Mouse (Mus musculus) CH12.LX (cell line): ENCODE data around the gene Minpp1. TPM values are rescaled to one million over a fixed set of nuclear protein-coding genes. Genes with fewer than 3 reads are reported as not detected.

Experiments used
- DNase-seq: peaks from one replicate; pipeline ENCODE4 v3.0.0-alpha.2; 2013; ENCODE audit errors: extremely low read depth
- H3K27ac ChIP-seq: 2 replicates; pipeline ENCODE4 v1.5.1; 2012; ENCODE audit warnings: low read depth, mild to moderate bottlenecking, control low read depth, moderate library complexity; ENCODE audit not compliant: insufficient read depth
- H3K27me3 ChIP-seq: replicated peaks from 2 replicates; pipeline ENCODE3; 2012; ENCODE audit warnings: inconsistent platforms
- H3K36me3 ChIP-seq, 2 experiments: replicated peaks in 1 of 2; 2 replicates each; pipeline versions ENCODE3 to v1.6.1; 2012; ENCODE audit warnings: inconsistent platforms in 1 of 2, low read length in 1 of 2, mild to moderate bottlenecking in 1 of 2, mixed read lengths in 1 of 2, moderate library complexity in 1 of 2; ENCODE audit not compliant: control insufficient read depth in 1 of 2, insufficient read depth in 1 of 2
- H3K4me1 ChIP-seq, 2 experiments: 2 replicates each; pipeline ENCODE4 v1.6.1; 2012; ENCODE audit warnings: inconsistent platforms in 1 of 2, moderate library complexity in 1 of 2; ENCODE audit not compliant: insufficient read depth in 2 of 2, control insufficient read depth in 1 of 2
- H3K4me2 ChIP-seq: 2 replicates; pipeline ENCODE4 v1.6.1; 2012; ENCODE audit warnings: low read depth, mild to moderate bottlenecking, control low read depth; ENCODE audit not compliant: poor library complexity, insufficient read depth, severe bottlenecking
- H3K4me3 ChIP-seq, 3 experiments: fragments of 150-350 bp in 1 of 3; sonication (generic) in 1 of 3; replicated peaks in 1 of 3; 2 replicates each; pipeline versions ENCODE3 to v1.5.1; 2011 to 2012; ENCODE audit warnings: low read depth in 2 of 3, low read length in 2 of 3, mild to moderate bottlenecking in 2 of 3, moderate library complexity in 2 of 3, control low read depth in 1 of 3, improper control_type of control experiment in 1 of 3, inconsistent platforms in 1 of 3, mixed read lengths in 1 of 3; ENCODE audit not compliant: poor library complexity in 1 of 3
- H3K79me2 ChIP-seq: replicated peaks from 2 replicates; pipeline ENCODE4 v1.6.1; 2012; ENCODE audit warnings: mild to moderate bottlenecking, moderate library complexity; ENCODE audit not compliant: control insufficient read depth, poor library complexity, insufficient read depth, severe bottlenecking; ENCODE audit errors: extremely low read depth
- H3K9ac ChIP-seq: 2 replicates; pipeline ENCODE4 v1.6.1; 2012; ENCODE audit warnings: low read depth, mild to moderate bottlenecking, control low read depth, moderate library complexity; ENCODE audit not compliant: insufficient read depth
- H3K9me3 ChIP-seq: replicated peaks from 2 replicates; pipeline ENCODE3; 2012; ENCODE audit warnings: low read length, inconsistent platforms, mixed read lengths
- BHLHE40 ChIP-seq: IDR thresholded peaks from 2 replicates; pipeline ENCODE4 v1.6.1; 2011; ENCODE audit warnings: mild to moderate bottlenecking, low read depth, low read length, improper control_type of control experiment
- CHD2 ChIP-seq: IDR thresholded peaks from 2 replicates; pipeline ENCODE4 v1.6.1; 2011; ENCODE audit warnings: low read length, improper control_type of control experiment
- EP300 ChIP-seq: IDR thresholded peaks from 2 replicates; pipeline ENCODE4 v1.6.1; 2011; ENCODE audit warnings: low read length, improper control_type of control experiment
- ETS1 ChIP-seq: conservative IDR thresholded peaks from 2 replicates; pipeline ENCODE4 v1.6.1; 2012; ENCODE audit warnings: low read depth, mild to moderate bottlenecking, inconsistent platforms, low read length, improper control_type of control experiment, moderate library complexity
- HCFC1 ChIP-seq: IDR thresholded peaks from 2 replicates; pipeline ENCODE4 v1.6.1; 2012; ENCODE audit warnings: low read depth, mild to moderate bottlenecking, inconsistent platforms, low read length, improper control_type of control experiment
- IRF4 ChIP-seq: IDR thresholded peaks from 2 replicates; pipeline ENCODE4 v1.6.1; 2014; ENCODE audit warnings: low read depth, mild to moderate bottlenecking, inconsistent platforms, low read length, improper control_type of control experiment
- JUN ChIP-seq: IDR thresholded peaks from 2 replicates; pipeline ENCODE4 v1.6.1; 2011; ENCODE audit warnings: low read depth, mild to moderate bottlenecking, low read length, improper control_type of control experiment, moderate library complexity; ENCODE audit not compliant: insufficient read depth
- JUND ChIP-seq: conservative IDR thresholded peaks from 2 replicates; pipeline ENCODE4 v1.6.1; 2011; ENCODE audit warnings: low read depth, low read length, improper control_type of control experiment
- KAT2A ChIP-seq: IDR thresholded peaks from 2 replicates; pipeline ENCODE4 v1.6.1; 2012; ENCODE audit warnings: low read length, improper control_type of control experiment, inconsistent platforms; ENCODE audit not compliant: insufficient replicate concordance
- MAFK ChIP-seq: IDR thresholded peaks from 2 replicates; pipeline ENCODE4 v1.6.1; 2011; ENCODE audit warnings: low read length, improper control_type of control experiment; ENCODE audit not compliant: insufficient replicate concordance
- MAX ChIP-seq: IDR thresholded peaks from 2 replicates; pipeline ENCODE4 v1.6.1; 2011; ENCODE audit warnings: low read length, improper control_type of control experiment
- MEF2A ChIP-seq: IDR thresholded peaks from 2 replicates; pipeline ENCODE4 v1.6.1; 2014; ENCODE audit warnings: low read depth, mild to moderate bottlenecking, inconsistent platforms, low read length, improper control_type of control experiment, borderline replicate concordance
- POLR2A ChIP-seq: IDR thresholded peaks from 2 replicates; pipeline ENCODE4 v1.6.1; 2011; ENCODE audit warnings: low read depth, mild to moderate bottlenecking, improper control_type of control experiment, low read length
- RAD21 ChIP-seq: IDR thresholded peaks from 2 replicates; pipeline ENCODE4 v1.6.1; 2011; ENCODE audit warnings: low read depth, mild to moderate bottlenecking, low read length, improper control_type of control experiment, moderate library complexity
- SIN3A ChIP-seq: IDR thresholded peaks from 2 replicates; pipeline ENCODE4 v1.6.1; 2012; ENCODE audit warnings: low read length, improper control_type of control experiment, inconsistent platforms
- TCF12 ChIP-seq: IDR thresholded peaks from 2 replicates; pipeline ENCODE4 v1.6.1; 2014; ENCODE audit warnings: low read depth, mild to moderate bottlenecking, inconsistent platforms, low read length, improper control_type of control experiment
- ZC3H11A ChIP-seq: IDR thresholded peaks from 2 replicates; pipeline ENCODE4 v1.6.1; 2012; ENCODE audit warnings: low read depth, mild to moderate bottlenecking, inconsistent platforms, low read length, improper control_type of control experiment
- dilution Hi-C: fragments of 300-500 bp; cut with MboI; formaldehyde crosslinking; loops from 2 replicates; pipeline ENCODE4 v1.14.3; 2020; ENCODE audit warnings: low sequenced_read_pairs; ENCODE audit not compliant: extremely low pct_unique_long_range_greater_than_20kb, extremely low pct_ligation_motif_present
- in situ Hi-C: fragments of 300-500 bp; cut with MboI; formaldehyde crosslinking; loops from 3 replicates; pipeline ENCODE4 v1.14.3; 2019; ENCODE audit warnings: low sequenced_read_pairs, low pct_ligation_motif_present, low pct_unique_long_range_greater_than_20kb, mixed read lengths
- polyA plus RNA-seq: library from polyadenylated mRNA; unstranded; fragments of >175 nt; gene quantifications from 2 replicates; pipeline ENCODE4 v1.2.1, GENCODE M21; 2012; ENCODE audit warnings: low read depth; ENCODE audit not compliant: insufficient read length
- total RNA-seq, 2 experiments: library from RNA; depleted of rRNA; stranded (reverse); fragments of 300-350 nt in 1 of 2; fragments of >200 nt in 1 of 2; gene quantifications; 2 replicates each; pipeline ENCODE4 v1.2.3; 2012 to 2014

The Minpp1 gene
- total and polyA plus RNA-seq, 3 experiments, result 50.5 to 73.2 (median 50.7) TPM

GRCm38 (mm10) chr19:32534887-32535286 lies 49.3 kb downstream of the Minpp1 start:
- no peak overlapping the region for H3K9ac ChIP-seq
- dilution Hi-C loops, result no loop called here
- in situ Hi-C loops, result no loop called here
- H3K9me3 ChIP-seq, result no peaks in the 10 kb centered on the region
- DNase-seq, result no peak
- TF ChIP-seq MEF2A (no peak), TCF12 (no peak), JUND (no peak), EP300 (no peak), MAFK (no peak)
- H3K27ac ChIP-seq, result no peak overlapping the region
- H3K4me1 ChIP-seq, result no peaks in the 10 kb centered on the region
- no peaks in the 10 kb centered on the region for H3K27me3 ChIP-seq
- no peaks in the 10 kb centered on the region for H3K79me2 ChIP-seq
- no peak overlapping the region for H3K4me2 ChIP-seq
- H3K36me3 ChIP-seq, result no peaks in the 10 kb centered on the region
- H3K4me3 ChIP-seq, result no peak overlapping the region

- Histone ChIP-seq H3K79me2 (no peaks in the 10 kb centered on the region), H3K27ac (no peak overlapping the region), H3K4me1 (no peaks in the 10 kb centered on the region), H3K36me3 (no peaks in the 10 kb centered on the region), H3K4me2 (no peak overlapping the region), H3K4me3 (no peak overlapping the region), H3K9me3 (no peaks in the 10 kb centered on the region), H3K9ac (no peak overlapping the region), H3K27me3 (no peaks in the 10 kb centered on the region)
- TF ChIP-seq ZC3H11A, result no peak
- no peak for TF ChIP-seq POLR2A
- TF ChIP-seq MAX, result no peak
- TF ChIP-seq BHLHE40, result no peak
- no peak for TF ChIP-seq ETS1
- no peak for TF ChIP-seq IRF4
- no peak for TF ChIP-seq EP300
- no peak for TF ChIP-seq HCFC1
- no peak for TF ChIP-seq RAD21
- no peak for TF ChIP-seq SIN3A
- no peak for TF ChIP-seq JUND
- no peak for TF ChIP-seq KAT2A
- TF ChIP-seq MEF2A, result no peak
- no peak for TF ChIP-seq CHD2
- no peak for TF ChIP-seq JUN
- DNase-seq, result no peak
- dilution Hi-C loops (no loop called here), in situ Hi-C loops (no loop called here)
Observed at GRCm38 (mm10) chr19:32542784-32543490, 57.4 kb downstream of the Minpp1 start.
